Mouse (Mus musculus) brain, embryonic 14.5 days (tissue): ENCODE data around the gene BC035947. TPM values are rescaled to one million over a fixed set of nuclear protein-coding genes. Genes with fewer than 3 reads are reported as not detected.

ENCODE experiments used
- DNase-seq: peaks from one replicate; pipeline ENCODE4 v3.0.0-alpha.2; 2011; ENCODE audit warnings: low read depth
- CTCF ChIP-seq: fragments of 200-500 bp; IDR thresholded peaks from 2 replicates; pipeline ENCODE4 v1.5.1; 2012; ENCODE audit warnings: inconsistent platforms, mild to moderate bottlenecking, moderate library complexity, borderline replicate concordance; ENCODE audit not compliant: insufficient read depth, insufficient read length; ENCODE audit errors: extremely low read depth
- POLR2A ChIP-seq: fragments of 200-500 bp; IDR thresholded peaks from 2 replicates; pipeline ENCODE4 v1.6.1; 2012; ENCODE audit warnings: mild to moderate bottlenecking, inconsistent platforms, borderline replicate concordance; ENCODE audit not compliant: poor library complexity, insufficient read depth, insufficient read length, severe bottlenecking; ENCODE audit errors: extremely low read depth
- polyA plus RNA-seq: library from polyadenylated mRNA; depleted of rRNA; stranded (reverse); fragments of >200 nt; gene quantifications from 2 replicates; pipeline ENCODE4 v1.2.3, GENCODE M21; 2012; rRNA removed

The BC035947 gene
- polyA plus RNA-seq, 1 experiment = 1.5 TPM

- DNase-seq = peak; percentile 97
- no peak for TF ChIP-seq CTCF
- TF ChIP-seq POLR2A = no peak; the same call in 1 of the 2 replicates
Observed at GRCm38 (mm10) chr1:78488752-78489492, 23.0 kb downstream of the BC035947 start, which contains the start of gene Farsb. TSS of gene Farsb (minus strand) at chr1:78488897.

DNA sequence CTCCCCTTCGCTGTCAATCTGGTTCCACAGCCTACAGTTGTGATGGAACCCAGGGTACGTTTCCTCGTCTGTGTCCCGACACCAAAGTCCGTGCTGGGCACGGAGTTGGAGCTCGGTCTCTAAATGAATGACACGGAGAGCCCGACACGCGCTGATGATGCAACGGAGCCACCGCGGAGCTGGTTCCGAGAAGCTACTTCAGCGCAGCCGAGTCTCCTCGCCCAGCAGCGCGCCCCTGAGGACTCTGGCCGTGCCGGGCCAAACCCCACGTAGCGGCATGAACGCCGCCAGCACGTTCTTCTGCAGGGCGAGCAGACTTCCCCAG is 23.6 kb downstream of the BC035947 start:
- TF ChIP-seq POLR2A = no peak
- no peak for TF ChIP-seq CTCF
- no peak for DNase-seq

DNA sequence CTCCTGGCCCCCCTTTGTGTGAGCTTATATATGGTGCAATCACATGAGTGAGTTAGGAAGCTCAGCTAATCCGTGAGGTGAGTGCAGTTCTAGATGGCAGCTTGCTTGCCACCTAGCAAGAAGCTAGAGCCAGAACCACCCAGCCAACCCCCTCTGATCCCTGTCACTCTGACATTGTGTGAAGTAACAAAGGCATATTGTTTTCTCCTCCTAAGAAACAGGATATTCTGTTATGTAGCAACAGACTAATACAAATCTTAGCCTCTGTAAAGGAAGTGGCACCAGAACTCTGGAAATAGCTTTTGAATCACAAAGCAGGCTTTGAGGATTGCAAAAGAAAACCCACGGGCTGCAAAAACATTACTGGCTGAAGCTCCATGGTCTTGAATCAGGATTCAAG is 27.6 kb downstream of the BC035947 start:
- TF ChIP-seq CTCF = no peak
- no peak for TF ChIP-seq POLR2A
- no peak for DNase-seq

DNA sequence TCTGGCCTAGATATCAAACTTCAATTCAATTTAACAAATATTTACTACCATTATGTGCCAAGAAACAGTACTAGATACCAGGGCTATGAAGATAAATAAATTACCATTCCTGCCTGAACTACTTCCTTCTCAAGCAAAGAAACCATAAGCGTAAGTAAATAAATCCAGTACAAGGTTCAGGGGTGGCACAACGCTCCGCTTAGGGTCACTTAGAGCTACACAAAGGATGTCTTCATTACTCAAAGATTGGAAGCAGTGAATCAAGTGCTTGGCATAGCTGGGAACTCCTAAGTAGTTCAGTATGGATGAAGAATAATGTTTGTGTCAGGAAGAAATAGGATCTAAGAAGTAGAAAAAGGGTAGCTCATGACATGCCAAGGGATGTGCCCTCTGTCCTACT is 28.5 kb downstream of the BC035947 start:
- no peak for TF ChIP-seq POLR2A
- no peak for TF ChIP-seq CTCF
- no peak for DNase-seq

DNA sequence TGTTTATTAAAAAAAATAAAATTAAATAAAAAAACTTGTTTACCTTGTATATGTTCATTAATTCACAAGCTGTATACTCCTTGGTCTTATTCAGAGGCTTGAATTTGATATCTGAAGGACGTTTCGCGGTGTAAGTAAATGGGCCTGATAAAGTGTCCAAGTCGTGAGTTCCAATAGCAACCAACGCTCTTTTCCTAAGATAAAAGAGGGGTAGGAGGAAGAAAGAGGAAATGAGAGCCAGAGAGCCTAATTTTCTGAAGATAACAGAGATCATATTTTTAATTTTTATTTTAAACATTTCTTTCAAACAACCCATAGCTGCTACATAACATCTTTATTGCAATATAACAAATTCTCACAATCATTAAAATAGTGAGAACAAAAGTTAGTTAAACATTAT is 39.5 kb downstream of the BC035947 start:
- DNase-seq = no peak
- no peak for TF ChIP-seq CTCF
- no peak for TF ChIP-seq POLR2A

- peak; percentile 81 for DNase-seq
- TF ChIP-seq POLR2A = no peak
- TF ChIP-seq CTCF = peak; percentile 82
Observed at GRCm38 (mm10) chr1:78454659-78455058, 57.3 kb downstream of the BC035947 start.

GRCm38 (mm10) chr1:78453886-78454285 is 58.1 kb downstream of the BC035947 start:
- DNase-seq = no peak
- TF ChIP-seq CTCF (no peak), POLR2A (no peak)

DNA sequence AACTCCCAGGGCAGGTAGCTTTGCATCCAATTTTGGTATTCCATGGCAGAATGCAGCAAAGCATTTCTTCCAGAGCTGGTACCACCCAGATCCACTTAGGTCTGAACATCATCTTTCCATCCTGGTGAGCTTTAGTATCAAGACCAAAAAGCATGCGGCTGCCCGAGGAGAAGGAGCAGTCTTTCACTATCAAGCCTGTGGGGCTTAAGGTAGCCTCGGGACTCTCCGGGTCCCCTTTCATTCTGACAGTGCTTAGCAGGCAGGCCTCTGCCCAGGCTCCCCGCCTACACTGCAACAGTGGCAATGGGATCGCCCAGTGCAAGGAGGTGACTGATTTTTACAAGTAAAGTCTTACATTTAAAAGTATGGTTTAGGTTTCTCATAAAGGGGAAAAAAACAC is 59.4 kb downstream of the BC035947 start:
- TF ChIP-seq CTCF (no peak), POLR2A (no peak)
- DNase-seq = no peak

GRCm38 (mm10) chr1:78451070-78451854 is 60.7 kb downstream of the BC035947 start:
- no peak for TF ChIP-seq CTCF
- TF ChIP-seq POLR2A = no peak
- peak; percentile 75 for DNase-seq

DNA sequence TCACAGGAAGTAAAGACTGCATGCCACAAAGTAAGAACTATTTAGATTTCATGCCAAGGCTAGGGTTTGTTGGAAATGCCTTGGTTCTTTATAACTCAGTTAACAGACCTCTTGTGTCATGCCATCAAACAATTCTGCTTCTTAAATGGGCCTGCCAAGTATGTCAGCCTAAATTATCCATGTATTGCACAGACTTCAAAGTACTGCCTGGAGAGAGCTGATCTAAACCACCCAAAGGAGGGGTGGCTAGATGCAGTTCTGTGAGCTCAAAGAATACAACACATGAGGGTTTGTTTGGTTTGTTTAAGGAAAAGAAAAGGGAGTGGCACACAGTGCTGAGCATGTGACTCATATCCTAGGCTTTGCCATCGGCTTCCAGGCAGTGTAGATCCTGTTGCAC is 63.9 kb downstream of the BC035947 start:
- peak; percentile 87 for DNase-seq
- TF ChIP-seq POLR2A = no peak
- TF ChIP-seq CTCF = no peak

Other genes with a start within 250 kb of the BC035947 start
- gene Sgpp2, start 201.8 kb downstream of the BC035947 start, polyA plus RNA-seq = 0.68 and 1.4 TPM in 2 replicates
- 58.8 and 66.6 TPM in 2 replicates for gene Farsb, start 23.3 kb downstream of the BC035947 start, polyA plus RNA-seq
- gene Mogat1, start 1.2 kb downstream of the BC035947 start, polyA plus RNA-seq = 0.23 and 0.25 TPM in 2 replicates
- 38.0 and 45.8 TPM in 2 replicates for gene Acsl3, start 145.7 kb upstream of the BC035947 start, polyA plus RNA-seq
- 3.5 and 6.0 TPM in 2 replicates for gene Utp14b, start 145.9 kb upstream of the BC035947 start, polyA plus RNA-seq